Mouse (Mus musculus) myocyte (in vitro differentiated cells): ENCODE results near the gene Rhbdd1.

ENCODE experiments used
- E2F4 ChIP-seq: IDR thresholded peaks from one replicate; pipeline ENCODE4 v1.6.1; 2011; ENCODE audit warnings: mild to moderate bottlenecking, control low read depth, moderate library complexity; ENCODE audit not compliant: insufficient read depth
- MAX ChIP-seq: IDR thresholded peaks from one replicate; pipeline ENCODE4 v1.6.1; 2011; ENCODE audit warnings: low read depth, mild to moderate bottlenecking, control low read depth
- MYOD1 ChIP-seq, 3 experiments: IDR thresholded peaks; one replicate each; pipeline ENCODE4 v1.6.1; 2011; ENCODE audit warnings: control low read depth in 2 of 3, low read depth in 2 of 3, mild to moderate bottlenecking in 2 of 3, moderate library complexity in 1 of 3; ENCODE audit not compliant: insufficient read length in 2 of 3, control insufficient read depth in 1 of 3
- POLR2A ChIP-seq: IDR thresholded peaks from one replicate; pipeline ENCODE4 v1.6.1; 2011; ENCODE audit warnings: low read depth, mild to moderate bottlenecking, control low read depth, moderate library complexity; ENCODE audit not compliant: insufficient read length
- POLR2AphosphoS2 ChIP-seq: IDR thresholded peaks from one replicate; pipeline ENCODE4 v1.6.1; 2011; ENCODE audit warnings: low read depth, control low read depth; ENCODE audit not compliant: insufficient read length
- SRF ChIP-seq: IDR thresholded peaks from one replicate; pipeline ENCODE4 v1.6.1; 2011; ENCODE audit warnings: low read depth; ENCODE audit not compliant: control insufficient read depth, insufficient read length
- TCF12 ChIP-seq: IDR thresholded peaks from one replicate; pipeline ENCODE4 v1.6.1; 2011; ENCODE audit warnings: mild to moderate bottlenecking, control low read depth; ENCODE audit not compliant: poor library complexity, insufficient read depth, severe bottlenecking
- TCF3 ChIP-seq: IDR thresholded peaks from one replicate; pipeline ENCODE4 v1.6.1; 2011; ENCODE audit warnings: low read depth, control low read depth; ENCODE audit not compliant: insufficient read length
- USF1 ChIP-seq: IDR thresholded peaks from one replicate; pipeline ENCODE4 v1.6.1; 2011; ENCODE audit warnings: low read depth, mild to moderate bottlenecking, control low read depth, moderate library complexity

DNA sequence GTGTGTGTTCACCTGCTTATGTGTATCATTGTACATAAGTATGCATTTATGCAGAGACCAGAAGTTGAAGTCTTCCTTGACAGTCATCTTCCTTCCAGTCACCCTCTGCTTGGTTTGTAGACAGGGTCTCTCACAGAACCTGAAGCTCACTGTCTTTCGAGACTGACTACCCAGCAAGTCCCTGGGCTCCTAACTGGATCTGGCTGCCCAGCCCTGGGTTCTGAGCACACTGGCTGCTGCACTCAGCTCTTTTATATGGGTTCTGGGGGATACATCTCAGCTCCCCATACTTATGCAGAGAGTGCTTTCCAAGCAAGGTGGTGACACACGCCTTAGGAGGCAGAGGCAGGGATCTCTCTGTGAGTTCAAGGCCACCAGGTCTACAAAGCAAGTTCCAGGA, 143.7 kb downstream of the Rhbdd1 start:
- TF ChIP-seq POLR2A = no peak
- no peak for TF ChIP-seq TCF12
- TF ChIP-seq MYOD1 (IDR thresholded peaks at IDR 0.05; ENCODE audit: control insufficient read depth in 1 of 3, insufficient read length in 2 of 3, low read depth in 2 of 3) = no peak
- TF ChIP-seq MAX = no peak
- TF ChIP-seq POLR2AphosphoS2 = no peak
- TF ChIP-seq SRF = no peak
- TF ChIP-seq USF1 = no peak
- TF ChIP-seq TCF3 = no peak
- no peak for TF ChIP-seq E2F4
